Mouse (Mus musculus) midbrain, embryonic 16.5 days (tissue): Measurements from ENCODE around the gene Foxk2. TPM values are rescaled to one million over a fixed set of nuclear protein-coding genes. Genes with fewer than 3 reads are reported as not detected.
"Not testable (repeated sequence)": the region's sequence is repeated elsewhere in the genome, so short reads cannot be mapped to it uniquely, and the experiment has no call there.

Experiments
- ATAC-seq: fragments of 200-750 bp; cut with Nextera tagmentation; 2 replicates; pipeline ENCODE4 v1.8.0; 2017; ENCODE audit warnings: moderate TSS enrichment
- H3K27ac ChIP-seq: fragments of 300-500 bp; sonication (generic); 2 replicates; pipeline ENCODE4 v1.5.1; 2014; ENCODE audit warnings: mild to moderate bottlenecking, low read length, mixed read lengths
- H3K27me3 ChIP-seq: fragments of 300-500 bp; sonication (generic); 2 replicates; pipeline ENCODE4 v1.6.1; 2014; ENCODE audit warnings: low read depth, low read length, mixed read lengths; ENCODE audit not compliant: control insufficient read depth, insufficient read depth
- H3K36me3 ChIP-seq: fragments of 300-500 bp; sonication (generic); 2 replicates; pipeline ENCODE4 v1.6.1; 2014; ENCODE audit warnings: mild to moderate bottlenecking, low read length, moderate library complexity, mixed read lengths; ENCODE audit not compliant: control insufficient read depth, insufficient read depth
- H3K4me1 ChIP-seq: fragments of 300-500 bp; sonication (generic); 2 replicates; pipeline ENCODE4 v1.6.1; 2014; ENCODE audit warnings: mild to moderate bottlenecking, low read length, mixed read lengths; ENCODE audit not compliant: control insufficient read depth, insufficient read depth
- H3K4me2 ChIP-seq: fragments of 300-500 bp; sonication (generic); 2 replicates; pipeline ENCODE4 v1.6.1; 2014; ENCODE audit warnings: mild to moderate bottlenecking, low read length, mixed read lengths
- H3K4me3 ChIP-seq: fragments of 300-500 bp; sonication (generic); 2 replicates; pipeline ENCODE4 v1.5.1; 2014; ENCODE audit warnings: low read depth, mild to moderate bottlenecking, low read length, moderate library complexity, mixed read lengths
- H3K9ac ChIP-seq: fragments of 300-500 bp; sonication (generic); 2 replicates; pipeline ENCODE4 v1.6.1; 2014; ENCODE audit warnings: low read depth, low read length, mixed read lengths
- H3K9me3 ChIP-seq: fragments of 300-500 bp; sonication (generic); replicated peaks from 2 replicates; pipeline ENCODE4 v1.6.1; 2014; ENCODE audit warnings: mild to moderate bottlenecking, low read length, mixed read lengths; ENCODE audit not compliant: control insufficient read depth, poor library complexity, severe bottlenecking
- WGBS: fragments of 180-500 bp; shearing (Covaris S2); extraction: QIAGEN DNeasy Blood & Tissue Kit; methylation state at CpG from one replicate; pipeline ENCODE4 v1.1.7; 2014; 5-methylcytosine and 5-hydroxymethylcytosine counted together
- polyA plus RNA-seq: library from polyadenylated mRNA; unstranded; fragments of >200 nt; fragmentation: Nextera tagmentation; extraction: Ambion mirVana; gene quantifications from 2 replicates; pipeline ENCODE4 v1.2.1, GENCODE M21; 2015

The Foxk2 gene
- polyA plus RNA-seq, 1 experiment from 2014 or later: 11.6 TPM

DNA sequence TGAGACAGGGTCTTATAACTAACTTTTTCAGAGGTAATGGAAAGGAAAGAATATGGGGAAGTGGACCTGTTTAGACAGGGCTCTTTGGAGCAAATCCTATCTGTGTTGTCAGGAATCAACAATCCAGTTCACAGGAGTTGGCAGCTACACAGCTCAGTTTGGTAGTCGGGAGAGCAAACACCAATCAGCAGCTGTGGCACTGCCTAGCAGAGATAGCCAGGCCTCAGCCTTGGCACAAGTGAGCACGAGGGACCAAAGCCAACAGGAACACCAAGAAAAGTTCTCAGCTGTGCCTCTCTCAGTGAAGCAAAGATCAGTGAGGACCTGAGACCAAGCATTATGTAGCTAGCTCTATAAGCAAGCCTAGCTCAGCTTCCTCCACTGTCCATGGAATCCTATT, 87.2 kb downstream of the Foxk2 start:
- no peak overlapping the region for H3K9ac ChIP-seq
- peaks cover 3% of the 10 kb centered on the region for H3K4me1 ChIP-seq
- no peaks in the 10 kb centered on the region for H3K9me3 ChIP-seq
- no peak overlapping the region for H3K4me3 ChIP-seq
- H3K27me3 ChIP-seq: no peaks in the 10 kb centered on the region
- 90% methylated on average over 2 of the region's 2 CpGs for WGBS
- no peak for ATAC-seq
- H3K27ac ChIP-seq: no peak overlapping the region
- no peaks in the 10 kb centered on the region for H3K36me3 ChIP-seq
- no peak overlapping the region for H3K4me2 ChIP-seq

DNA sequence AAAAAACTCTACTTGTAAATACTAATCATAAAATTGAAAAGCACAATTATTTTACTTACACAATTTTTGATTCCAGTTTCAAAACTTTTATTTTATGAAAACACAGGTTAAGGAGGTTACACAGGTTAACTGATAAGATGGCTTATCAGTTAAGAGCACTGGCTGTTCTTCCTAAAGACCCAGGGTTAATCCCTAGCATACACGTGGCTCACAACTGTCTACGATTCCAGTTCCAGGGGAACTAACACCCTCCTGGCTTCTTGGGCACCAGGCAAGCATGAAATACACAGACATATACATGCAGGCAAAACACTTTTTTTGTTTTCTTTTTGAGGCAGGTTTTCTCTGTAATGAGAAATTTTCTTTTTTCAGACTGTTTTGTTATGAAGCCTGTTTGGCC, 88.4 kb downstream of the Foxk2 start:
- Histone ChIP-seq H3K36me3 (no peaks in the 10 kb centered on the region), H3K27ac (no peak overlapping the region), H3K4me1 (peaks cover 15% of the 10 kb centered on the region), H3K9me3 (no peaks in the 10 kb centered on the region), H3K27me3 (no peaks in the 10 kb centered on the region), H3K9ac (no peak overlapping the region), H3K4me3 (no peak overlapping the region), H3K4me2 (no peak overlapping the region)
- WGBS: 95% methylated on average over 2 of the region's 2 CpGs
- no peak for ATAC-seq

GRCm38 (mm10) chr11:121348727-121349126, 88.9 kb downstream of the Foxk2 start:
- not testable (repeated sequence) for H3K9ac ChIP-seq

DNA sequence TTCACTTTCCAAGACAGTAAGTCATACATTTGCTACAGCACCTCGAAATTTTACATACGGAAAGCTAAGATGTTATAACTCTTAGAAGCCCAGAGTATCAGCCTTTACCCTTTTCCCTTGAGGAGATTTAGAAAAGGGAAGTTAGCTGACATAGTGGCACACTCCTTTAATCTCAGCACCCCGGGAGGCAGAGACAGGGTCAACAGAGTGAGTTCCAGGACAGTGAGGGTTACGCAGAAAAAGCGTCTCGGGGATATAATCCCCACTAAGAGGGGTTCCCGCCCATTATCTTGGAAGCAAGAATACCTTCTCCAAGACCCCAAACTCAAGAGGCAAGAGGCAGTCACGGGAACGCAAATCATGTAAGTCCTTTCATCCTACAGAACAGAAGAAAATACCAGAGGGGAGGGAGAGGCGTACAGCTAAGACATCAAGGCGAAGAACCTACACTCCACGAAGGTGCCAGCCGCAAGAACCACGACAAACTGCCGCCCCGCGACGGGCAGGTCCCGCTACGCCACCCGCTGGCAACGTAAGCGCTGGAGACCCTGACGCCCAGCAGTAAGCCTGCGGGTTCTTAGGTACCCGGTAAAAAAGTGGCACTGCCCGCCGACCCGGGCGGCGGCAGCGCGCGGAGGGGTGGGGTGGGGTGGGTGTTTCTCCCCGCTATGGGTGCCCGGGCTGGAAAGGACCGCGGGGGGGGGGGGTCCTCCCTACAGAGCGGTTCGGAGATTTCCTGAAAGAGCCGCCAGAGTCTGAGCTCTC, 93.7 kb downstream of the Foxk2 start:
- Histone ChIP-seq H3K27ac (peak overlapping the region; percentile 87), H3K27me3 (no peaks in the 10 kb centered on the region), H3K9me3 (no peaks in the 10 kb centered on the region), H3K36me3 (no peaks in the 10 kb centered on the region), H3K9ac (peak overlapping the region; percentile 91), H3K4me1 (peaks cover 25% of the 10 kb centered on the region), H3K4me2 (peak overlapping the region; percentile 95), H3K4me3 (peak overlapping the region; percentile 77)
- ATAC-seq: peak; percentile 34; the same call in 1 of the 2 replicates
- 4% methylated on average over 39 of the region's 41 CpGs for WGBS

More at GRCm38 (mm10) chr11:121348727-121349126, 88.9 kb downstream of the Foxk2 start:
- H3K4me2 ChIP-seq, H3K4me3 ChIP-seq, H3K36me3 ChIP-seq, H3K27ac ChIP-seq, ATAC-seq, H3K27me3 ChIP-seq, H3K9me3 ChIP-seq: not testable (repeated sequence)
- peaks cover 18% of the 10 kb centered on the region for H3K4me1 ChIP-seq
- WGBS: 89% methylated on average over 3 of the region's 3 CpGs

DNA sequence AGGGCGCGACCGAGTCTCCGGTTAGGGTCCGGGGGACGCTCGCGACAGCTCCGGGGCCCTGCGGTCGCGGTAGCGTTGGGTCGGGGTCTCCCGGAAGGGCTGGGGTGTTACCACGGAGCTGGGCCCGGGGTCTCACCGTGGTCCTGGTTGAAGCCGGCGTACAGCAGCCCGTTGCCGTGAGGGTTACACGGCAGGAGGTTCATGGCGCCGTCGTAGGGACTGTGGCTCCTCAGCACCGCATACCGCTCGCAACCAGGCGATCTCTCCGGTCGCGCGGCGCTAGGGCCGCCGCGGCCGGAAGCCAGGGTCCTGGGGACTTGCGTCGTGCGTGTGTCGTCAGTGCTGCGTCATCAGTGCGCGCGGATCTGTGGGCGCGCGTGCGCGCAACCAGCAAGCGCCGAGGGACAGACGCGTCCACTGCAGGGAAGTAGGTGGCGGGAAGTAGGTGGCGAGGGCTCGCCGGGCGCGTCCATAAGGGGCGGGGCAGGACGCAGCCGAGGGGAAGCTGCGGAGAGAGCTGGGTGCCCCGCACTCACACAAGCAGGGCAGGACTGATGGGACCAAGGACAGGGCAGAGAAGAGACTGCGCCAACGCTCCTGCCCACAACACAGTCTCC, 94.4 kb downstream of the Foxk2 start, which contains the start of gene Wdr45b:
Wdr45b (minus strand) TSS at position 355 of the 617 bp plus-strand sequence.
- no peaks in the 10 kb centered on the region for H3K36me3 ChIP-seq
- peak within 1 kb of the TSS; percentile 77 for H3K4me3 ChIP-seq
- H3K9ac ChIP-seq: peak within 1 kb of the TSS; percentile 91
- peaks cover 25% of the 10 kb centered on the region for H3K4me1 ChIP-seq
- peak within 1 kb of the TSS; percentile 95 for H3K4me2 ChIP-seq
- no peaks in the 10 kb centered on the region for H3K9me3 ChIP-seq
- H3K27ac ChIP-seq: peak within 1 kb of the TSS; percentile 87
- WGBS: under 1% methylated on average over 67 of the region's 69 CpGs
- no peaks in the 10 kb centered on the region for H3K27me3 ChIP-seq
- peak; percentile 96 for ATAC-seq

Other genes starting within 250 kb of the Foxk2 start
- gene Cd7, start 220.6 kb upstream of the Foxk2 start, polyA plus RNA-seq: not detected in 2 replicates
- gene Sectm1b, start 196.4 kb upstream of the Foxk2 start, polyA plus RNA-seq: not detected in 2 replicates
- gene Sectm1a, start 178.8 kb upstream of the Foxk2 start, polyA plus RNA-seq: not detected in 2 replicates
- gene Tex19.2, start 141.3 kb upstream of the Foxk2 start, polyA plus RNA-seq: not detected in 2 replicates
- gene Tex19.1, start 113.8 kb upstream of the Foxk2 start, polyA plus RNA-seq: not detected in 2 replicates
- 0.83 and 1.1 TPM in 2 replicates for gene Uts2r, start 99.7 kb upstream of the Foxk2 start, polyA plus RNA-seq
- 34.5 and 40.9 TPM in 2 replicates for gene Hexdc, start 55.6 kb upstream of the Foxk2 start, polyA plus RNA-seq
- 24.0 and 27.6 TPM in 2 replicates for gene Ogfod3, start 55.3 kb upstream of the Foxk2 start, polyA plus RNA-seq
- gene Cybc1, start 30.7 kb upstream of the Foxk2 start, polyA plus RNA-seq: 39.6 and 40.3 TPM in 2 replicates
- 93.1 and 104 TPM in 2 replicates for gene Narf, start 22.7 kb upstream of the Foxk2 start, polyA plus RNA-seq
- 83.4 and 85.7 TPM in 2 replicates for gene Wdr45b, start 94.5 kb downstream of the Foxk2 start, polyA plus RNA-seq
- 16.0 and 17.6 TPM in 2 replicates for gene Rab40b, start 128.3 kb downstream of the Foxk2 start, polyA plus RNA-seq
- 8.2 and 12.4 TPM in 2 replicates for gene Fn3krp, start 161.4 kb downstream of the Foxk2 start, polyA plus RNA-seq
- 4.3 and 6.0 TPM in 2 replicates for gene Fn3k, start 174.9 kb downstream of the Foxk2 start, polyA plus RNA-seq
- gene Tbcd, start 192.0 kb downstream of the Foxk2 start, polyA plus RNA-seq: 60.6 and 62.5 TPM in 2 replicates